Mouse (Mus musculus) right cerebral cortex, postnatal 36 days (tissue): ENCODE data around the gene Rara.
A peak's percentile ranks its signal among the peaks of the same experiment; 100 is the strongest.
"Not testable (repeated sequence)": the region's sequence is repeated elsewhere in the genome, so short reads cannot be mapped to it uniquely, and the experiment has no call there.

ENCODE experiments used
- DNase-seq, 2 experiments: peaks; one replicate each; pipeline ENCODE4 v3.0.0; 2022; ENCODE audit warnings: low spot score in 2 of 2, mixed read lengths in 1 of 2

Rara gene

GRCm38 (mm10) chr11:98927438-98928076 lies at the start of gene Rara:
Gene Rara (plus strand): TSS chr11:98927818.
- no peak for DNase-seq

GRCm38 (mm10) chr11:98887703-98888102 lies 39.9 kb upstream of the Rara start:
- no peak for DNase-seq

- no peak for DNase-seq
These were observed 38.5 kb upstream of the Rara start for GRCm38 (mm10) chr11:98889077-98889476.

GRCm38 (mm10) chr11:98889977-98890376 lies 37.6 kb upstream of the Rara start:
- DNase-seq, result no peak

GRCm38 (mm10) chr11:98892426-98892825 lies 35.2 kb upstream of the Rara start:
- DNase-seq, result no peak

- no peak for DNase-seq
These were observed 27.0 kb upstream of the Rara start for GRCm38 (mm10) chr11:98900529-98901125.

- DNase-seq, result no peak
These were observed 24.9 kb upstream of the Rara start for GRCm38 (mm10) chr11:98902621-98903245.

GRCm38 (mm10) chr11:98904577-98904976 lies 23.0 kb upstream of the Rara start:
- DNase-seq, result no peak

- no peak for DNase-seq
These were observed 22.6 kb upstream of the Rara start for GRCm38 (mm10) chr11:98905033-98905432.

- no peak for DNase-seq
These were observed 22.0 kb upstream of the Rara start for GRCm38 (mm10) chr11:98905583-98905982.

GRCm38 (mm10) chr11:98907063-98907436 lies 20.6 kb upstream of the Rara start:
- no peak for DNase-seq

- peak; percentile 90 to 95 for DNase-seq
These were observed 20.0 kb upstream of the Rara start, which contains the start of gene Cdc6 for GRCm38 (mm10) chr11:98907437-98908173. Gene Cdc6 (plus strand): TSS chr11:98907801.

- DNase-seq, result peak; percentile 50 to 53
These were observed 18.0 kb upstream of the Rara start for GRCm38 (mm10) chr11:98909654-98910053.

GRCm38 (mm10) chr11:98910415-98910814 lies 17.2 kb upstream of the Rara start:
- no peak for DNase-seq

GRCm38 (mm10) chr11:98911498-98911897 lies 16.1 kb upstream of the Rara start:
- DNase-seq, result no peak

- DNase-seq, result no peak
These were observed 13.4 kb upstream of the Rara start for GRCm38 (mm10) chr11:98914196-98914595.

- not testable (repeated sequence) for DNase-seq
These were observed 11.2 kb upstream of the Rara start for GRCm38 (mm10) chr11:98916376-98916775.

GRCm38 (mm10) chr11:98917428-98918005 lies 10.1 kb upstream of the Rara start:
- no peak for DNase-seq

GRCm38 (mm10) chr11:98918231-98918630 lies 9.4 kb upstream of the Rara start:
- DNase-seq, result no peak

GRCm38 (mm10) chr11:98919009-98919408 lies 8.6 kb upstream of the Rara start:
- DNase-seq, result no peak

GRCm38 (mm10) chr11:98921813-98922212 lies 5.8 kb upstream of the Rara start:
- DNase-seq, result not testable (repeated sequence)

- DNase-seq, result not testable (repeated sequence)
These were observed 5.3 kb upstream of the Rara start for GRCm38 (mm10) chr11:98922307-98922706.
